Mouse (Mus musculus) testis, adult 2 months (tissue): ENCODE measurements around the gene Trp53rkb. TPM values are rescaled to one million over a fixed set of nuclear protein-coding genes. Genes with fewer than 3 reads are reported as not detected.
"Not testable (repeated sequence)": the region's sequence is repeated elsewhere in the genome, so short reads cannot be mapped to it uniquely, and the experiment has no call there.

Source experiments
- H3K27ac ChIP-seq: fragments of 200-500 bp; 2 replicates; pipeline ENCODE4 v1.5.1; 2012; ENCODE audit warnings: low read depth, low read length; ENCODE audit not compliant: control insufficient read depth, insufficient read depth
- H3K27me3 ChIP-seq: fragments of 200-500 bp; 2 replicates; pipeline ENCODE4 v1.6.1; 2012; ENCODE audit warnings: mild to moderate bottlenecking, low read length, moderate library complexity; ENCODE audit not compliant: control insufficient read depth, insufficient read depth
- H3K36me3 ChIP-seq: fragments of 200-500 bp; 2 replicates; pipeline ENCODE4 v1.6.1; 2012; ENCODE audit warnings: mild to moderate bottlenecking, low read length; ENCODE audit not compliant: control insufficient read depth, insufficient read depth
- H3K4me1 ChIP-seq: fragments of 200-500 bp; 2 replicates; pipeline ENCODE4 v1.6.1; 2012; ENCODE audit warnings: low read length; ENCODE audit not compliant: control insufficient read depth, insufficient read depth
- H3K4me3 ChIP-seq: fragments of 200-500 bp; 2 replicates; pipeline ENCODE4 v1.5.1; 2012; ENCODE audit warnings: low read depth, mild to moderate bottlenecking, low read length, moderate library complexity, mixed read lengths; ENCODE audit not compliant: control insufficient read depth
- CTCF ChIP-seq: fragments of 200-500 bp; IDR thresholded peaks from 2 replicates; pipeline ENCODE4 v1.5.1; 2012; ENCODE audit warnings: low read depth, mild to moderate bottlenecking, inconsistent platforms, low read length, moderate library complexity; ENCODE audit not compliant: control insufficient read depth, insufficient read depth, insufficient replicate concordance
- POLR2A ChIP-seq: fragments of 200-500 bp; IDR thresholded peaks from 2 replicates; pipeline ENCODE4 v1.6.1; 2012; ENCODE audit warnings: low read depth, mild to moderate bottlenecking, inconsistent platforms, low read length, moderate library complexity; ENCODE audit not compliant: control insufficient read depth
- polyA plus RNA-seq: library from polyadenylated mRNA; depleted of rRNA; stranded (reverse); fragments of >200 nt; gene quantifications from 2 replicates; pipeline ENCODE4 v1.2.3, GENCODE M21; 2012

The Trp53rkb gene
- polyA plus RNA-seq, 1 experiment, result 31.2 TPM

DNA sequence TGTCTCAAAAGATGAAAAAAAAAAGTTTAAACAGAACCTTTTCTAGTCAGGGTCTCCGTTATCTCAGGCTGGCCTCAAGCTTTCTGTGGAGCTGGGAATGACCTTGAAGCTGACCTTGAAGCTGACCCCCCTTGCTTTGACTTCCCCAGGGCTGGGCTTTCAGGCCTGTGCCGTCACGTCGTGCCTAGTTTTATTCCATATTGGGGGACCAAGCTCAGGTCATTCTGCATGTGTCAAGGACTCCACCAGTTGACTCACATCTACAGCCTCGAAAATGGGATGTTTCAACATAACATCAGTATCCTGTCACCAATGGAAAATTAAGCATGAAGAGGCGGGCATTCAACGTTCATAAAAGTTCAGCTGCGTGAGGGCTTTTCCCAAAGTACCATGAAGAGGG lies 12.4 kb upstream of the Trp53rkb start:
- no peaks in the 10 kb centered on the region for H3K36me3 ChIP-seq
- no peaks in the 10 kb centered on the region for H3K4me1 ChIP-seq

DNA sequence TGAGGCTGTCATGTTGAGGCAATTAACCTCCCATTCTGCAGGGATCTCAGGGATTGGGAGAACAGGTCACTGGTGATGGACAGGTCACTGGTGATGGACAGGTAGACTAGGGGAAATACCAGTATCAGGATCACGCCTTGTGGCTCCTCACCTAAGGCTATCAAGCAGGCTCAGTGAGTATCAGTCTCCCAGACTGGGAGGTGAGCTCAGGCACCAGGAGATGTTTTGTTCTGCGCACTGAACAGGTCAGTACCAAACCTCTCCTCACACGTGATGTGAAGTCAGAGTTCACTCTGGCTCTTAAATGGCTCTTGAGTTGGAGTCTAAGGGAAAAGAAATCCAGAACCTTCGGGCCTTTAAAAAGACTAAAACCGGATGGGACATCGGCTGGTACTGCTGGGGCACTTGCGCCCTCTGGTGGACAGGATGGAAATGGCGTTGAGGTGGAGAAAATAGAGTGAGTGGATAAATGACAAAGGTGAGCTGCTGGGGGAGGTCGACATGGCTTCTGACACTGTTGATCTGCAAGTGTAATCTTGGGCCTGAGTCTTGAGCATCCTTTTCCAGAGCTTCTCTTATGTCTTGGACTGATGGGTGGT lies 11.3 kb upstream of the Trp53rkb start:
- Histone ChIP-seq H3K27ac (no peak overlapping the region), H3K27me3 (no peaks in the 10 kb centered on the region), H3K36me3 (no peaks in the 10 kb centered on the region), H3K4me1 (peaks cover under 1% of the 10 kb centered on the region), H3K4me3 (no peak overlapping the region)
- TF ChIP-seq POLR2A (no peak), CTCF (peak; percentile 95)

More for the DNA sequence above, 12.4 kb upstream of the Trp53rkb start:
- no peak overlapping the region for H3K27ac ChIP-seq
- no peaks in the 10 kb centered on the region for H3K27me3 ChIP-seq
- no peak overlapping the region for H3K4me3 ChIP-seq
- TF ChIP-seq POLR2A (no peak), CTCF (no peak)

DNA sequence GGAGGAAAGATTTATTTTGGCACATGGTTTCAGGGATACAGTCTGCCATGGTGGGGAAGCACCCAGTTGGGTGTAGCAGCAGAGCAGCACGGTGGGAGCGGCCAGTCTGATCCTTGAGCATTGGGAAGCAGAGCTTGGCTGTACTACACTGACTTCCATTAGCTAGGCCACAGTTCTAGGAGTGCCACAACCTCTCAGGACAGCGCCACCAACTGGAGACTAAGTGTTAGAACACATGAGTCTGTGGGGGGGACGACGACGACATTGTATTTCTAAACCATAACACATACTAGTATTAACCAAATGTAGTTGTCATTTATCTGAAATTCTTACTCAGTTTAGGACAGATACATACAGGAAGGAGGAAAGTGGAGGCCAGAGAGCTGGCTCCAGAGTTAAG lies 8.0 kb upstream of the Trp53rkb start:
- Histone ChIP-seq H3K4me1 (peaks cover 9% of the 10 kb centered on the region), H3K36me3 (no peaks in the 10 kb centered on the region), H3K27ac (no peak overlapping the region), H3K27me3 (no peaks in the 10 kb centered on the region), H3K4me3 (no peak overlapping the region)
- TF ChIP-seq POLR2A (no peak), CTCF (peak; percentile 60; the same call in 1 of the 2 replicates)

DNA sequence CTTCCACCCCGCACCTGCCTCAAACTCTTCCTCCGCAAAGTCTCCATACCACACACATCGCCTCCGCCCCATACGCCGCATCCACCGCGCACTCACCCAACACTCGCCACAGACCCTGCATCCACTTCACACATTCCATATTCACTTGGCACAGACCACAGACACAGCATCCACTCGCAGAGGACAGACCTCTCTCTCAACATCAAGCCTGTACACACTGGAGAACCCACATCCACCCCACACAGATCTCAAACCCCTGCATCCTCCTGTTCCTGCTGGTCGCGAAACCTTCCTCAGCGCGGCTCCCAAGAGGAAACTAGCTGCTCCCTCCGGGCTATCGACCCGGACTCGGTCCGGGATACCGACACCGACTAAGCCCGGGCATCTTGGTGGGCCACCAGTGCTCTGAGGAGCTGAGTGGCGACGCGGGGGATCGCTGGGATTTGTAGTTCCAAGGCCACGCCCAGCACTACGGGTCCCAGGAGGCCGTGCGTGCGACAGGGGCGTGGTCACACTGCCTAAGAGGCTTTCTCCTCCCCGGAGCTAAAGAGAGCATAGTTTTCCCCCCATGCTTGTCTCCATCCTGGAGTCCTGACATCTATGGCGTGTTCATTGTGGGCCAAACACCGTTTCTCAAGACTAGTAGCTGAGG lies 5.9 kb upstream of the Trp53rkb start:
- TF ChIP-seq CTCF, result no peak
- TF ChIP-seq POLR2A, result peak; percentile 50; the same call in 1 of the 2 replicates
- H3K27me3 ChIP-seq, result no peaks in the 10 kb centered on the region
- peaks cover 9% of the 10 kb centered on the region for H3K4me1 ChIP-seq
- H3K27ac ChIP-seq, result no peak overlapping the region
- H3K4me3 ChIP-seq, result peak overlapping the region; percentile 82
- H3K36me3 ChIP-seq, result no peaks in the 10 kb centered on the region

DNA sequence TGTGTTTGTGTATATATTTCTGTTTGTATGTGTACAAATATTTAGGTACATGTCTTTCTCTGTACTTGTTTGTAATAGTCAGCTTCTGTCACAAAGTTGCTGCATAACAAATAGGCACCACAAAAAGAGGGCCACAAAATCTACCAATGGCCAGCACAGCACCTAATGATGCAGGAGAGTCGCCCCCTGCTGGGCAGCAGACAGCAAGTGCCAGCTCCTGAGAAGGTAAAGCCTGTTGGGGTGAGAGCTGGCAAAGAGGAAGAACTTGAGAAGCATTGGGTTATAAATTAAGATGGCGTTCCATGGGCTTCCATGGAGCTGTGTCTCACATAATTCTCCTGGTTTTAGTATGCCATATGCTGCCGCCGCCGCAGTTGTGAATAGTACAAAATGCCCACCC lies 593 bp upstream of the Trp53rkb start:
- no peaks in the 10 kb centered on the region for H3K27me3 ChIP-seq
- no peak overlapping the region for H3K27ac ChIP-seq
- TF ChIP-seq CTCF (peak; percentile 48; the same call in 1 of the 2 replicates), POLR2A (no peak)

DNA sequence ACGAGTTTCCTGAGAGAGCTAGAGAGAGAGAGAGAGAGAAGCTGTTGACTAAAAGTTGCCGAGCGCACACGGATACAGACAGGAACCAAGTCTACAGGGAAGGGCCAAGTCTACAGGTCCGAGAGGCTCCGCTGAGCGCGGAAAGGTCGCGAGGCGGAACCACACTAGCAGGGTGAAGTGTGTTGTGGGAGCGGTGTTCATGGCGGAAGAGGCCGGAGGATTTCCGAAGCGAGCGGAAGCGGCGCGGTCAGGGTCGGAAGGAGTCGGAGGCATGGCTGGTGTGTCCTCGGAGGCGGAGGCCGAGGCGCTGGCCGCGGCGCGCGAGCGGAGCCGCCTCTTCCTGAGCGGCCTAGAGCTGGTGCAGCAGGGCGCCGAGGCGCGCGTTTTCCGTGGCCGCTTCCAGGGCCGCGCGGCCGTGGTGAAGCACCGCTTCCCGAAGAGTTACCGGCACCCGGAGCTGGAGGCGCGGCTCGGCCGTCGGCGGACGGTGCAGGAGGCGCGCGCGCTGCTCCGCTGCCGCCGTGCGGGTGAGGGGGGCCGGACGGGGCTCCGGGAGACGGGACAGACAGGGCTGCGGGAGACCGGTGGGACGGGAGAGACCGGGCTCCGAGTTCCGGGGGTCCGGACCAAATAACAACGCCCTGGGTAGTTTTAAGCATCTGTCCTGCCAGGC lies 1.3 kb downstream of the Trp53rkb start:
- Histone ChIP-seq H3K27ac (peak overlapping the region; percentile 55), H3K4me3 (peak overlapping the region; percentile 94)
- H3K36me3 ChIP-seq, H3K27me3 ChIP-seq, H3K4me1 ChIP-seq: not testable (repeated sequence)
- 0 out of 2 replicates have a peak, but pooled peaks have one; percentile 6 for TF ChIP-seq CTCF
- TF ChIP-seq POLR2A, result peak; percentile 74

More for the DNA sequence above, 593 bp upstream of the Trp53rkb start:
- Histone ChIP-seq H3K36me3 (no peaks in the 10 kb centered on the region), H3K4me3 (peak overlapping the region; percentile 8), H3K4me1 (peaks cover 13% of the 10 kb centered on the region)
